Mouse (Mus musculus): Measurements from ENCODE around the gene Zbtb7b. TPM values are rescaled to one million over a fixed set of nuclear protein-coding genes. Genes with fewer than 3 reads are reported as not detected.

Gene Zbtb7b
- total and polyA plus RNA-seq, 2 experiments from 2014 or later, result 0.75 to 4.9 TPM

GRCm38 (mm10) chr3:89418861-89419250, 24.3 kb upstream of the Zbtb7b start:
- peaks cover 4% of the 10 kb centered on the region; the same call in 1 of the 2 replicates for H3K36me3 ChIP-seq (ENCODE audit: insufficient read depth)
- peak overlapping the region; percentile 46 for H3K9ac ChIP-seq
- H3K27ac ChIP-seq (ENCODE audit: low read depth, low read length), result peak overlapping the region; percentile 80
- DNase-seq (no peak), ATAC-seq (no peak)
- H3K4me2 ChIP-seq (ENCODE audit: low read depth), result peak overlapping the region; percentile 83
- H3K4me3 ChIP-seq (ENCODE audit: low read depth, low read length), result peak overlapping the region; percentile 67
- H3K4me1 ChIP-seq (ENCODE audit: insufficient read depth), result peaks cover 16% of the 10 kb centered on the region
- WGBS, result 2% methylated on average over 16 of the region's 16 CpGs
- no peaks in the 10 kb centered on the region for H3K9me3 ChIP-seq (ENCODE audit: low read length)
- no peaks in the 10 kb centered on the region for H3K27me3 ChIP-seq (ENCODE audit: insufficient read depth, low read length)
- TF ChIP-seq CTCF (IDR thresholded peaks at IDR 0.05; ENCODE audit: low read depth), result no peak

- Histone ChIP-seq H3K36me3 (ENCODE audit: insufficient read depth) (peaks cover 4% of the 10 kb centered on the region; the same call in 1 of the 2 replicates), H3K27ac (ENCODE audit: low read depth, low read length) (peak within 1 kb of the TSS; percentile 80), H3K9ac (peak within 1 kb of the TSS; percentile 46), H3K4me1 (ENCODE audit: insufficient read depth) (peaks cover 16% of the 10 kb centered on the region), H3K27me3 (ENCODE audit: insufficient read depth, low read length) (no peaks in the 10 kb centered on the region), H3K9me3 (ENCODE audit: low read length) (no peaks in the 10 kb centered on the region), H3K4me3 (ENCODE audit: low read depth, low read length) (peak within 1 kb of the TSS; percentile 67), H3K4me2 (ENCODE audit: low read depth) (peak within 1 kb of the TSS; percentile 83)
- ATAC-seq, result peak; percentile 94
- TF ChIP-seq CTCF (IDR thresholded peaks at IDR 0.05; ENCODE audit: low read depth), result no peak
- 1% methylated on average over 36 of the region's 39 CpGs for WGBS
- peak; percentile 98 for DNase-seq
Observed at GRCm38 (mm10) chr3:89418170-89418860, 23.7 kb upstream of the Zbtb7b start, which contains the start of the genes Cks1b and Shc1. TSS of gene Cks1b (minus strand) at chr3:89418383. TSS of gene Shc1 (plus strand) at chr3:89418443.

DNA sequence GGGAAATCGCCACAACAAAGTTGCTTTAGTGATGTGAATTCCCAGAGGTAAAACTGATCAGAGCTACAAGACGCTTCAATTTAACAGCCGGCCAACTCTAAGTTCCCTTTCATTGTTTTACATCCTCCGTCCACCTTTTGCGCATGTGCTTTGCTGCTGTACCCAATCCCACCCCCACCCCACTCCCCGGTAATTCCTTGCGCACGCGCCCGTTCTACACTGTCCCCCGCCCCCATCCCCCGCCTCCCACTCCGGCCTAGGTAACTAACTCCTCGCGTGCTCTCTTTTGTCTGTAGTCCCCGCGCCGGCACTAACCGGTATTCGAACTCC, 23.2 kb upstream of the Zbtb7b start:
- TF ChIP-seq CTCF (IDR thresholded peaks at IDR 0.05; ENCODE audit: low read depth), result no peak
- peaks cover 4% of the 10 kb centered on the region; the same call in 1 of the 2 replicates for H3K36me3 ChIP-seq (ENCODE audit: insufficient read depth)
- no peak for DNase-seq
- H3K4me3 ChIP-seq (ENCODE audit: low read depth, low read length), result peak overlapping the region; percentile 67
- 1% methylated on average over 20 of the region's 20 CpGs for WGBS
- H3K9ac ChIP-seq, result peak overlapping the region; percentile 40
- no peak overlapping the region for H3K27ac ChIP-seq (ENCODE audit: low read depth, low read length)
- no peaks in the 10 kb centered on the region for H3K27me3 ChIP-seq (ENCODE audit: insufficient read depth, low read length)
- peaks cover 16% of the 10 kb centered on the region for H3K4me1 ChIP-seq (ENCODE audit: insufficient read depth)
- H3K9me3 ChIP-seq (ENCODE audit: low read length), result no peaks in the 10 kb centered on the region
- peak; percentile 56 for ATAC-seq
- H3K4me2 ChIP-seq (ENCODE audit: low read depth), result peak overlapping the region; percentile 83

DNA sequence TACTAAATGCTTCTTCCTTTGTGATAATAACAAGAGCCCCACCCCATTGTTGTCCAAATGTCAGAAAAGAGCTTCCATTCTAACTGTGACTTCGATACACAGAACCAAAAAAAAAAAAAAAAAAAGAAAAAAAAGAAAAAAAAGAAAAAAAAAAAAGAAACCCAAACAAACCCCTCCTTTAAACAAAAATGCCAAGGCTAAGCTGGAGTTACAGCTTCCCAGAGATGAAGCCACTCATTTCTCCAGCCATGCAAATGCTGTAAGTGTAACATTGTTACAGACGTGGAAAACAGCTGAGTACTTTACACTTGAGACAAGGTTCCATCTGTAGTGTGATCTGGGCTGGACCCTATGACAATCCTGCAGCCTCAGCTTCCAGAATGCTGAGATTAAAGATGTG, 22.6 kb upstream of the Zbtb7b start:
- DNase-seq (no peak), ATAC-seq (no peak)
- Histone ChIP-seq H3K4me1 (ENCODE audit: insufficient read depth) (peaks cover 16% of the 10 kb centered on the region), H3K27me3 (ENCODE audit: insufficient read depth, low read length) (no peaks in the 10 kb centered on the region), H3K36me3 (ENCODE audit: insufficient read depth) (peaks cover 4% of the 10 kb centered on the region; the same call in 1 of the 2 replicates), H3K9ac (peak overlapping the region; percentile 40; the same call in 1 of the 2 replicates), H3K27ac (ENCODE audit: low read depth, low read length) (no peak overlapping the region), H3K4me3 (ENCODE audit: low read depth, low read length) (peak overlapping the region; percentile 67), H3K4me2 (ENCODE audit: low read depth) (peak overlapping the region; percentile 83), H3K9me3 (ENCODE audit: low read length) (no peaks in the 10 kb centered on the region)
- 26% methylated on average over 2 of the region's 2 CpGs for WGBS
- TF ChIP-seq CTCF (IDR thresholded peaks at IDR 0.05; ENCODE audit: low read depth), result no peak

GRCm38 (mm10) chr3:89416158-89416557, 21.6 kb upstream of the Zbtb7b start:
- 95% methylated on average over 8 of the region's 8 CpGs for WGBS
- no peaks in the 10 kb centered on the region for H3K9me3 ChIP-seq (ENCODE audit: low read length)
- no peak for DNase-seq
- no peak overlapping the region for H3K4me3 ChIP-seq (ENCODE audit: low read depth, low read length)
- H3K27ac ChIP-seq (ENCODE audit: low read depth, low read length), result no peak overlapping the region
- no peak overlapping the region for H3K9ac ChIP-seq
- H3K27me3 ChIP-seq (ENCODE audit: insufficient read depth, low read length), result no peaks in the 10 kb centered on the region
- no peak for ATAC-seq
- H3K36me3 ChIP-seq (ENCODE audit: insufficient read depth), result peaks cover 4% of the 10 kb centered on the region; the same call in 1 of the 2 replicates
- peaks cover 18% of the 10 kb centered on the region for H3K4me1 ChIP-seq (ENCODE audit: insufficient read depth)
- TF ChIP-seq CTCF (IDR thresholded peaks at IDR 0.05; ENCODE audit: low read depth), result no peak
- no peak overlapping the region for H3K4me2 ChIP-seq (ENCODE audit: low read depth)

DNA sequence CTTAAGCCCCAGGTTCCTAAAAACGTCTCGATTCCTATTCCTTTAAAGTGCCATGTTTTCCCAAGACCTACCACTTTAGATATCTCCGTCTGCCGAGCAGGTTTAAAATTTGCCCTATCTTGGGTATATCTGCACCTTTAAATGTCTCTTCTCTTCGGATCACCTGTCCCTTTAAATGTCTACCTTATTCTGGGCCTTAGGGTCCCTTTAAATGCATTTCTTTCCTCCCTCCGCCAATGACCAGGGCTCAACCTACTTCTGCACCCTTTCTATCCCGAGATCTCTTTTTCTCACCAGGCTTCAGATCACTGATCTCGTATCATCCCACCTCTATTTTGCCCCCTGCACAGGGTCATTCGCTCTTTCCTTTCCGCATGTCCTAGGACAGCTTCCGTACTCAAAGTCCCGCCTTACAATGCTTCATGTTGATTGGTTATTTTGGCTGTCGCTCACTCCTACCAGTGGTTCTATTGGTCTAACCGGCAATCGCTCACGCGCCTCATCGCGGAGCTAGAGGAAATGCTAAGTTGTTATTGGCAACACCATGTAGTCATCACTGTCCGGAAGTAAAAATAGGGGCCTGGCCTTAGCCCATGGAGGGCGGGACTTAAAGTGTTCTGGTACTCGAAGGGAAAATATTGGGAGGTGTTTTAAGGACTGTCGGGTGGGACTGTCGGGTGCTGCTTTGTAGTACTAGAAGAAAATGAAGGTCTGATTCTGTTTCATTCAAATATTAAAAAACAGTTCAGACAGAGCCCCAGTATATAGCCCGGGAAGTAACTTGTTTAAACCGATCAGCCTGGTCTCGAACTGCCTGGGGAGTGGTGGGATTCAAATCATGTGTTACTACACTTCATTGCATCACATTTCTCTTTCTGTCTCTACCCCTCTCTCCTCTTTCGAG, 17.2 kb upstream of the Zbtb7b start, which contains the start of gene Flad1:
Gene Flad1 (minus strand): TSS at position 381 of the 904 bp plus-strand sequence.
- Histone ChIP-seq H3K9me3 (ENCODE audit: low read length) (no peaks in the 10 kb centered on the region), H3K36me3 (ENCODE audit: insufficient read depth) (peaks cover 13% of the 10 kb centered on the region), H3K4me1 (ENCODE audit: insufficient read depth) (peaks cover 4% of the 10 kb centered on the region; the same call in 1 of the 2 replicates), H3K27me3 (ENCODE audit: insufficient read depth, low read length) (no peaks in the 10 kb centered on the region), H3K9ac (peak within 1 kb of the TSS; percentile 39), H3K4me3 (ENCODE audit: low read depth, low read length) (peak within 1 kb of the TSS; percentile 41), H3K4me2 (ENCODE audit: low read depth) (peak within 1 kb of the TSS; percentile 70), H3K27ac (ENCODE audit: low read depth, low read length) (peak within 1 kb of the TSS; percentile 35)
- WGBS, result 5% methylated on average over 28 of the region's 28 CpGs
- DNase-seq, result peak; percentile 100
- no peak for TF ChIP-seq CTCF (IDR thresholded peaks at IDR 0.05; ENCODE audit: low read depth)
- ATAC-seq, result peak; percentile 100
